Comparison of ENCODE assay signal across 8 mouse cellular contexts in genomic region chr1:172207111-172207584, GRCm38 (mm10). TPM values are rescaled to one million over a fixed set of nuclear protein-coding genes. Genes with fewer than 3 reads are reported as not detected.
A peak's percentile ranks its signal among the peaks of the same experiment; 100 is the strongest.
DNase-seq lines count a peak whose midpoint lies in the region; ATAC-seq lines count a peak whose summit lies in the region.

No protein-coding gene starts in this region.

- peak overlapping the region; percentile 72 for H3K4me2 ChIP-seq in heart, embryonic 15.5 days
- H3K4me2 ChIP-seq in liver, embryonic 11.5 days = peak overlapping the region; percentile 78
- peak overlapping the region; percentile 66 for H3K4me2 ChIP-seq in stomach, embryonic 16.5 days (ENCODE audit: low read depth, low read length)

- H3K9ac ChIP-seq in heart, embryonic 15.5 days = peak overlapping the region; percentile 82
- H3K9ac ChIP-seq in liver, embryonic 11.5 days (ENCODE audit: low read depth, low read length) = no peak overlapping the region
- peak overlapping the region; percentile 91; the same call in 1 of the 2 replicates for H3K9ac ChIP-seq in stomach, embryonic 16.5 days (ENCODE audit: low read length)

- no peaks in the 10 kb centered on the region for H3K27me3 ChIP-seq in heart, embryonic 15.5 days
- H3K27me3 ChIP-seq in liver, embryonic 11.5 days (replicated peaks; ENCODE audit: control insufficient read depth, insufficient read depth, low read length) = no peaks in the 10 kb centered on the region
- no peaks in the 10 kb centered on the region for H3K27me3 ChIP-seq in stomach, embryonic 16.5 days (ENCODE audit: control insufficient read depth, insufficient read depth, low read length)

- peaks cover 51% of the 10 kb centered on the region for H3K4me1 ChIP-seq in heart, embryonic 15.5 days (replicated peaks)
- H3K4me1 ChIP-seq in liver, embryonic 11.5 days (replicated peaks; ENCODE audit: control insufficient read depth, insufficient read depth, low read length) = peaks cover 30% of the 10 kb centered on the region
- H3K4me1 ChIP-seq in stomach, embryonic 16.5 days (ENCODE audit: control insufficient read depth, insufficient read depth, low read length) = peaks cover 47% of the 10 kb centered on the region

- peak overlapping the region; percentile 94 for H3K27ac ChIP-seq in heart, embryonic 15.5 days
- H3K27ac ChIP-seq in liver, embryonic 11.5 days (ENCODE audit: low read depth, low read length) = no peak overlapping the region
- peak overlapping the region; percentile 95 for H3K27ac ChIP-seq in stomach, embryonic 16.5 days (ENCODE audit: low read length)

- no peaks in the 10 kb centered on the region for H3K9me3 ChIP-seq in heart, embryonic 15.5 days (replicated peaks)
- no peaks in the 10 kb centered on the region for H3K9me3 ChIP-seq in liver, embryonic 11.5 days (ENCODE audit: control insufficient read depth, low read length)
- no peaks in the 10 kb centered on the region for H3K9me3 ChIP-seq in stomach, embryonic 16.5 days (replicated peaks; ENCODE audit: control insufficient read depth, low read length)

- H3K4me3 ChIP-seq in heart, embryonic 15.5 days = peak overlapping the region; percentile 73
- no peak overlapping the region for H3K4me3 ChIP-seq in liver, embryonic 11.5 days (ENCODE audit: low read depth, low read length)
- H3K4me3 ChIP-seq in stomach, embryonic 16.5 days (replicated peaks; ENCODE audit: low read length) = no peak overlapping the region; the same call in 1 of the 2 replicates

- peak; percentile 7; the same call in 1 of the 2 replicates for ATAC-seq in heart, embryonic 15.5 days (replicated peaks; ENCODE audit: insufficient number of reproducible peaks, insufficient read depth, low FRiP score, low read depth)
- no peak for ATAC-seq in liver, embryonic 11.5 days (replicated peaks; ENCODE audit: low FRiP score)
- ATAC-seq in stomach, embryonic 16.5 days (ENCODE audit: insufficient read depth, low FRiP score) = peak; percentile 14; the same call in 1 of the 2 replicates

- 18% methylated on average over 7 of the region's 7 CpGs for WGBS in heart, embryonic 15.5 days
- 33% methylated on average over 7 of the region's 7 CpGs for WGBS in liver, embryonic 11.5 days
- WGBS in stomach, embryonic 16.5 days = 12% methylated on average over 7 of the region's 7 CpGs

- no peaks in the 10 kb centered on the region for H3K36me3 ChIP-seq in heart, embryonic 15.5 days
- no peaks in the 10 kb centered on the region for H3K36me3 ChIP-seq in liver, embryonic 11.5 days (ENCODE audit: control insufficient read depth, insufficient read depth, low read length)
- H3K36me3 ChIP-seq in stomach, embryonic 16.5 days (ENCODE audit: control insufficient read depth, insufficient read depth, low read length) = no peaks in the 10 kb centered on the region

- peak; percentile 40 for DNase-seq in lung, postnatal 10 days
- DNase-seq in lung, postnatal 25 days (ENCODE audit: low spot score) = no peak
- DNase-seq in cerebellum, postnatal 36 days = peak; percentile 37 to 51
- DNase-seq in liver, embryonic 11.5 days (ENCODE audit: low spot score) = no peak
- DNase-seq in thymus, postnatal 36 days = no peak
- no peak for DNase-seq in urinary bladder, postnatal 36 days (ENCODE audit: low spot score in 2 of 2)

RNA-seq across cellular contexts. Expression of gene Pea15a, which starts 0.5 kb away (rescaled TPM):
- polyA plus RNA-seq in heart, embryonic 15.5 days (2015; fragmentation: Nextera tagmentation; extraction: Ambion mirVana) = 165 and 179 TPM in 2 replicates
- polyA plus RNA-seq in liver, embryonic 11.5 days (2014; fragmentation: Nextera tagmentation; extraction: Ambion mirVana) = 43.4 and 44.8 TPM in 2 replicates
- polyA plus RNA-seq in stomach, embryonic 16.5 days (2015; fragmentation: Nextera tagmentation; extraction: Ambion mirVana) = 131 and 148 TPM in 2 replicates

RNA-seq across cellular contexts. Expression of gene Casq1, which starts 12.5 kb away (rescaled TPM):
- polyA plus RNA-seq in heart, embryonic 15.5 days (2015; fragmentation: Nextera tagmentation; extraction: Ambion mirVana) = 96.7 and 102 TPM in 2 replicates
- polyA plus RNA-seq in liver, embryonic 11.5 days (2014; fragmentation: Nextera tagmentation; extraction: Ambion mirVana) = 2.2 and 4.1 TPM in 2 replicates
- 26.1 and 53.9 TPM in 2 replicates for polyA plus RNA-seq in stomach, embryonic 16.5 days (2015; fragmentation: Nextera tagmentation; extraction: Ambion mirVana)

RNA-seq across cellular contexts. Expression of gene Atp1a4, which starts 51.1 kb away (rescaled TPM):
- 0.10 and 0.28 TPM in 2 replicates for polyA plus RNA-seq in heart, embryonic 15.5 days (2015; fragmentation: Nextera tagmentation; extraction: Ambion mirVana)
- polyA plus RNA-seq in liver, embryonic 11.5 days (2014; fragmentation: Nextera tagmentation; extraction: Ambion mirVana) = not detected in 2 replicates
- polyA plus RNA-seq in stomach, embryonic 16.5 days (2015; fragmentation: Nextera tagmentation; extraction: Ambion mirVana) = 0.04 TPM in 1 of 2 replicates, not detected in the other

RNA-seq across cellular contexts. Expression of gene Igsf8, which starts 54.3 kb away (rescaled TPM):
- polyA plus RNA-seq in heart, embryonic 15.5 days (2015; fragmentation: Nextera tagmentation; extraction: Ambion mirVana) = 20.6 and 35.4 TPM in 2 replicates
- 32.9 and 33.9 TPM in 2 replicates for polyA plus RNA-seq in liver, embryonic 11.5 days (2014; fragmentation: Nextera tagmentation; extraction: Ambion mirVana)
- polyA plus RNA-seq in stomach, embryonic 16.5 days (2015; fragmentation: Nextera tagmentation; extraction: Ambion mirVana) = 27.8 and 35.0 TPM in 2 replicates

RNA-seq across cellular contexts. Expression of gene Dcaf8, which starts 59.3 kb away (rescaled TPM):
- polyA plus RNA-seq in heart, embryonic 15.5 days (2015; fragmentation: Nextera tagmentation; extraction: Ambion mirVana) = 107 and 118 TPM in 2 replicates
- 89.2 and 102 TPM in 2 replicates for polyA plus RNA-seq in liver, embryonic 11.5 days (2014; fragmentation: Nextera tagmentation; extraction: Ambion mirVana)
- 120 and 123 TPM in 2 replicates for polyA plus RNA-seq in stomach, embryonic 16.5 days (2015; fragmentation: Nextera tagmentation; extraction: Ambion mirVana)

Comparison
In these comparisons a context has a peak if more than half of its experiments do, and no peak if none do; other contexts are left out.
1. DNase-seq: peak in lung, postnatal 10 days (single experiment) and cerebellum, postnatal 36 days (2 of 2); none in lung, postnatal 25 days (single experiment), liver, embryonic 11.5 days (single experiment), thymus, postnatal 36 days (0 of 2) and urinary bladder, postnatal 36 days (0 of 2).
2. Peak in every context shown above with its lines, with median percentiles within 50 percentile points of each other: H3K4me2 ChIP-seq.